Mouse (Mus musculus) lung, postnatal 0 days (tissue): Measurements from ENCODE around the gene Bud13. TPM values are rescaled to one million over a fixed set of nuclear protein-coding genes. Genes with fewer than 3 reads are reported as not detected.

Experiments
- ATAC-seq: fragments of 200-750 bp; cut with Nextera tagmentation; 2 replicates; pipeline ENCODE4 v1.8.0; 2017; ENCODE audit warnings: moderate library complexity
- DNase-seq: peaks from one replicate; pipeline ENCODE4 v3.0.0-alpha.2; 2016; ENCODE audit warnings: low spot score
- H3K27ac ChIP-seq: fragments of 300-500 bp; sonication (generic); 2 replicates; pipeline ENCODE4 v1.5.1; 2014; ENCODE audit warnings: antibody characterized with exemption, mild to moderate bottlenecking, low read length, mixed read lengths
- H3K27me3 ChIP-seq: fragments of 300-500 bp; sonication (generic); replicated peaks from 2 replicates; pipeline ENCODE4 v1.6.1; 2014; ENCODE audit warnings: low read length, mixed read lengths; ENCODE audit not compliant: insufficient read depth
- H3K36me3 ChIP-seq: fragments of 300-500 bp; sonication (generic); 2 replicates; pipeline ENCODE4 v1.6.1; 2014; ENCODE audit warnings: low read length, mixed read lengths; ENCODE audit not compliant: insufficient read depth
- H3K4me1 ChIP-seq: fragments of 300-500 bp; sonication (generic); 2 replicates; pipeline ENCODE4 v1.6.1; 2014; ENCODE audit warnings: antibody characterized with exemption, low read depth, low read length, mixed read lengths; ENCODE audit not compliant: insufficient read depth
- H3K4me2 ChIP-seq: fragments of 300-500 bp; sonication (generic); replicated peaks from 2 replicates; pipeline ENCODE4 v1.6.1; 2014; ENCODE audit warnings: low read depth, mild to moderate bottlenecking, low read length, moderate library complexity, mixed read lengths
- H3K4me3 ChIP-seq: fragments of 300-500 bp; sonication (generic); 2 replicates; pipeline ENCODE4 v1.5.1; 2014; ENCODE audit warnings: low read depth, low read length
- H3K9ac ChIP-seq: fragments of 300-500 bp; sonication (generic); replicated peaks from 2 replicates; pipeline ENCODE4 v1.6.1; 2014; ENCODE audit warnings: low read depth, mild to moderate bottlenecking
- H3K9me3 ChIP-seq: fragments of 300-500 bp; sonication (generic); 2 replicates; pipeline ENCODE4 v1.6.1; 2016; ENCODE audit warnings: low read length, mixed read lengths
- CTCF ChIP-seq: IDR thresholded peaks from 2 replicates; pipeline ENCODE4 v1.5.1; 2016; ENCODE audit warnings: antibody characterized with exemption, mild to moderate bottlenecking
- EP300 ChIP-seq: IDR thresholded peaks from 2 replicates; pipeline ENCODE4 v1.6.1; 2016; ENCODE audit warnings: antibody characterized with exemption, mild to moderate bottlenecking, control low read depth
- WGBS: fragments of 180-500 bp; shearing (Covaris S2); extraction: QIAGEN DNeasy Blood & Tissue Kit; methylation state at CpG from one replicate; pipeline ENCODE4 v1.1.7; 2014; 5-methylcytosine and 5-hydroxymethylcytosine counted together
- polyA plus RNA-seq: library from polyadenylated mRNA; unstranded; fragments of >200 nt; fragmentation: Nextera tagmentation; extraction: Ambion mirVana; gene quantifications from 2 replicates; pipeline ENCODE4 v1.2.1, GENCODE M21; 2015

The Bud13 gene
- polyA plus RNA-seq = 9.3 and 9.9 TPM in 2 replicates

DNA sequence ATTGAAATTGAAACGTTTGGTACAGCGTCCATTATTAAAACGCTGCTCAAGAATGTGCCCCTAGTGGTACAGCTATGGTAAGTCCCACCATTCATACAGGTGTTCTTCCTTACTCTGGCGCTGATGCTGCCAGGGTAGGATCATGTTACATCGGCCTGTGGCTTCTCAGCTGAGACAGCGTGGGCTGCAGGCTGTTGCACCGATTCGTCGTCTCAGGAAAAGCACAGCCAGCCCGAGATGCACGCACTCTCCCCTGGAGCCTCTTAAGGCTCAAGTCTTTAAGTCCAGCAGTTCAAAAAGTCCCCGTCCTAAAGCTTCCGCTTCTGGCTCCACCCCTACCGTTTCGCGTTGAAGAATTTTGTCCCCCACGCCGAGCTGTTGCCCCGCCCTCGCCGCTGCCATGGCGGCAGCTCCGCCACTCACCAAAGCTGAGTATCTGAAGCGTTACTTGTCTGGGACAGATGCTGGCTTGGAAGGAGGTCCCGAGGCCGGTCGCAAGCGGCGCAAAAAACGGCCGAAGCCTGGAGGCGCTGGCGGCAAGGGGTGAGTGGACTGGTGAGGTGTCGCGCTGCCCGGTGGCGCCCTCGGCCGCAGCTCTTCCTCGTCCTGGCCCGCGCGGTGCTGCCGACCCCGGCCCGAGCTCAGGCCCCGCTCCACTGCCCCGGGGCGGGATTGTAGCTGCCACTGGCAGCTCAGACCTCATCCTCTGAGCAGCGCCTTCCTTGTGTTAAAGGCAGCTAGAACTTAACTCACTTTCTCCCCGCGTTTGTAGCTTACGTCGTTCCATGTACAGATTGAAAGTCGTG lies at the start of gene Bud13:
Gene Bud13, plus strand, starts transcription at position 378 of the 806 bp plus-strand sequence.
- peak within 1 kb of the TSS; percentile 76 for H3K4me2 ChIP-seq
- H3K9me3 ChIP-seq = no peaks in the 10 kb centered on the region
- peak within 1 kb of the TSS; percentile 87 for H3K9ac ChIP-seq
- no peaks in the 10 kb centered on the region for H3K27me3 ChIP-seq
- peak; percentile 95 for DNase-seq
- peaks cover 26% of the 10 kb centered on the region for H3K36me3 ChIP-seq
- ATAC-seq = peak; percentile 96
- under 1% methylated on average over 53 of the region's 55 CpGs for WGBS
- peak within 1 kb of the TSS; percentile 61 for H3K27ac ChIP-seq
- peak; percentile 73 for TF ChIP-seq CTCF
- TF ChIP-seq EP300 = no peak; the same call in 1 of the 2 replicates
- peaks cover 5% of the 10 kb centered on the region; the same call in 1 of the 2 replicates for H3K4me1 ChIP-seq
- H3K4me3 ChIP-seq = peak within 1 kb of the TSS; percentile 80

GRCm38 (mm10) chr9:46235196-46235595 lies 47.6 kb upstream of the Bud13 start:
- H3K36me3 ChIP-seq = no peaks in the 10 kb centered on the region
- DNase-seq (no peak), ATAC-seq (no peak)
- WGBS = 89% methylated on average over 6 of the region's 6 CpGs
- no peak overlapping the region for H3K9ac ChIP-seq
- no peak overlapping the region for H3K4me2 ChIP-seq
- H3K9me3 ChIP-seq = no peaks in the 10 kb centered on the region
- TF ChIP-seq CTCF = no peak
- no peak for TF ChIP-seq EP300
- no peak overlapping the region for H3K27ac ChIP-seq
- peaks cover 2% of the 10 kb centered on the region; the same call in 1 of the 2 replicates for H3K4me1 ChIP-seq
- 0 out of 2 replicates have a peak, but pooled peaks cover 4% of the 10 kb centered on the region for H3K27me3 ChIP-seq
- no peak overlapping the region for H3K4me3 ChIP-seq

GRCm38 (mm10) chr9:46235596-46235648 lies 47.4 kb upstream of the Bud13 start, which contains the start of gene Apoc3:
Apoc3 (minus strand) TSS chr9:46235636.
- Histone ChIP-seq H3K4me3 (no peak within 1 kb of the TSS), H3K9me3 (no peaks in the 10 kb centered on the region), H3K4me2 (no peak within 1 kb of the TSS), H3K27me3 (0 out of 2 replicates have a peak, but pooled peaks cover 4% of the 10 kb centered on the region), H3K4me1 (peaks cover under 1% of the 10 kb centered on the region; the same call in 1 of the 2 replicates), H3K9ac (no peak within 1 kb of the TSS), H3K27ac (no peak within 1 kb of the TSS), H3K36me3 (no peaks in the 10 kb centered on the region)
- no peak for DNase-seq
- no peak for ATAC-seq
- TF ChIP-seq EP300 = no peak
- TF ChIP-seq CTCF = no peak

DNA sequence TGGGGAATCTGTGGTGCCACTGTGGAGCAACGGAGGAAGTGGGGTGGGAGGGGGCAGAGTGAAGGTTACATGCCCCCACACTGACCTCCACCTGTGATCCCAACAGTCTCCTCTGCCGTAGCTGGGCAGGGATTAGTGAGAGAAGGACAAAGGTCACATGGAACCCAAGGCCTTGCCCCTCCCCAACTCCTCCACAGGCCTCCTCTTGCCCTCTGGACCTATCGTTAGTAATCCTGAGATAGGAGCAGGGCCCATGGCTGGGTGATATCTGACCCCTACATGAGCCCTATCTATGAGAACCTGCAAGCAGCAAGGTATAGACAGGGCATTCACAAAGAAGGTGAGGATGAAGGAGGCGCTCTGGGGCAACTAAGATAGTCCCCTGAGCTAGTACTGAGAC lies 47.2 kb upstream of the Bud13 start:
- H3K9ac ChIP-seq = no peak overlapping the region
- H3K27me3 ChIP-seq = 0 out of 2 replicates have a peak, but pooled peaks cover 2% of the 10 kb centered on the region
- no peak overlapping the region for H3K4me3 ChIP-seq
- no peaks in the 10 kb centered on the region for H3K9me3 ChIP-seq
- TF ChIP-seq CTCF (no peak), EP300 (no peak)
- ATAC-seq (no peak), DNase-seq (no peak)
- no peaks in the 10 kb centered on the region for H3K36me3 ChIP-seq
- H3K4me2 ChIP-seq = no peak overlapping the region
- WGBS = 48% methylated on average over 4 of the region's 4 CpGs
- H3K27ac ChIP-seq = no peak overlapping the region
- no peaks in the 10 kb centered on the region for H3K4me1 ChIP-seq

- TF ChIP-seq EP300 (no peak), CTCF (no peak)
- ATAC-seq (no peak), DNase-seq (no peak)
- no peaks in the 10 kb centered on the region for H3K36me3 ChIP-seq
- no peak overlapping the region for H3K4me3 ChIP-seq
- H3K9ac ChIP-seq = no peak overlapping the region
- H3K4me2 ChIP-seq = no peak overlapping the region
- no peak overlapping the region for H3K27ac ChIP-seq
- H3K4me1 ChIP-seq = no peaks in the 10 kb centered on the region
- 79% methylated on average over 7 of the region's 7 CpGs for WGBS
- no peaks in the 10 kb centered on the region for H3K9me3 ChIP-seq
- no peaks in the 10 kb centered on the region for H3K27me3 ChIP-seq
Measured at GRCm38 (mm10) chr9:46238850-46239249, 44.0 kb upstream of the Bud13 start.

DNA sequence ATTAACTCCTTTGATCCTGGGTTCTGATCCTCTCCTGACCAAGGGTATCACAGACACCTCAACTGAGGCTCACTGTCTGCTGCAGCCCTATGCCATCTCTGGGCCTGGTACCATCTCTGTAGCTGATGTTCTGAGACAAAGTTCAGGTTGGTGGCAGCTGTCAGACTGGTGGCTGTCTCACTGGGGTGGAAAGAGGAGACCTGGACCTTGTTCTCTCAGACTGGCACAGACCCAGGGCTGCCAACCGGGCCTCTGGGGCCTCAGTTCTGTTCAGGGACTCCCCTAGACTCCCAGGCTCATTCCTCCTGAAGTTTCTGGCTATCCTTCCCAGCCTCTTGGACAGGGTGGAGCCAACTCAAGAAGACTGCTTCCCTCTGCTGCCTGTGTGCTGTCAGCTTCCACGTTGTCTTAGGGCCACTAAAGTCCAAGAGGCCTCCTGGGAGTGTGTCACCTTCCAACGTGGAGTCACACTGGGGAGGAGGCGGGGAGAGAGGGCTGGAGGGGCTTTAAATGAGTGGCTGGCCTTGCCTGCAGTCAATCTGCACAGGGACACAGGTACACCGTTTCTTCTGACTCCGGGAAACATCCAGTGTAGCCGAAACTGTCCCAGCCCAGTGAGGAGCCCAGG lies 42.2 kb upstream of the Bud13 start, which contains the start of gene Apoa4:
Gene Apoa4, plus strand, starts transcription at position 171 of the 628 bp plus-strand sequence.
- Histone ChIP-seq H3K27ac (no peak within 1 kb of the TSS), H3K4me1 (no peaks in the 10 kb centered on the region), H3K9ac (no peak within 1 kb of the TSS), H3K36me3 (no peaks in the 10 kb centered on the region), H3K27me3 (no peaks in the 10 kb centered on the region), H3K4me2 (no peak within 1 kb of the TSS), H3K4me3 (no peak within 1 kb of the TSS), H3K9me3 (no peaks in the 10 kb centered on the region)
- DNase-seq = no peak
- ATAC-seq = no peak
- TF ChIP-seq EP300 (no peak), CTCF (no peak)
- 55% methylated on average over 7 of the region's 7 CpGs for WGBS
